Mouse (Mus musculus) cerebellum, adult 11 months (tissue): Measurements from ENCODE around the gene Lrrc8b.

ENCODE experiments used
- DNase-seq: peaks from one replicate; pipeline ENCODE4 v3.0.0; 2022

Gene Lrrc8b

DNA sequence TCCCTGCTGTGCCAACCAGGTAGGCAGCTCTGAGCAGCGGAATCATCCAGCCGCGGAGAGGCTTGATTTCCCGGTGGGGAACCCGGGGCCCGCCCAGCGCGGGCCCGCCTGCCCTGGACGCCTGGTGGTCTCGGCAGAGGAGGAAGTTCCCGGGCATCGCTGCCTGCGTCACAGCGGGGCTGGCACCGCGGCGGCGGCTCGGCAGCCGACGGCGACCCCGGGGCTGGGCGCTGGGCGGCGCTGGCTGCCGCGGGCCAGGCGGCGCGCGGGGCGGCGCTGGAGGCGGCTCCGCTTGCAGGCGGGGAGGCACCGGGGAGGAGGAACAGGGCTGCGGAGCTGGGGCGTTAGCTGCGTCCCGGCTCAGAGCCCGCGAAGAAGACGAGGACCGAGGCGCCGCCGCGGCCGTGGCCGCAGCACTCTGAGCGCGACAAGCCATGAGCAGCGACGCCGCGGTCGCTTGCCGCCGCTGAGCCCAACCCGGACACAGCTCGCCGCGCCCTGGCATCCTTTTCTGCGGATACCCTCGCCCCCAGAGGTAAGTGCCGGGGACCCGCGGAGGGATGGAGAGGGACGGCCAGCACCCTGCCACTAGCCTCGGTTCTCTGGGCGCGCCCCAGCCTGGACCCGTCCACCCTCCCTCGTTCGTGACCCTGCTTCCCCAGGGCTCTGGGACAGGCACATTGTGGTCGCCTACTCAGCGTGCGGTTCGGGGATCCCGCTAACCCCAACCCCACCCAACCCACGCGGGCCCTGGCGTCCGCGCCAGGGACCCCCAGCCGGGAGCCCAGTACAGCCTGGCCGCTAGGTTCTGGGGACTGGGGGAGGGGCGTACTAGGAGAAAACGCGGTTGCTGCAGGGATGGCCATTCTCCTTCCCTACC, 103.8 kb downstream of the Lrrc8b start, which contains the start of gene Lrrc8c:
TSS of gene Lrrc8c (plus strand) at position 293 of the 880 bp plus-strand sequence.
- peak; percentile 51 for DNase-seq

GRCm38 (mm10) chr5:105519976-105520300, 104.4 kb downstream of the Lrrc8b start:
- no peak for DNase-seq

DNA sequence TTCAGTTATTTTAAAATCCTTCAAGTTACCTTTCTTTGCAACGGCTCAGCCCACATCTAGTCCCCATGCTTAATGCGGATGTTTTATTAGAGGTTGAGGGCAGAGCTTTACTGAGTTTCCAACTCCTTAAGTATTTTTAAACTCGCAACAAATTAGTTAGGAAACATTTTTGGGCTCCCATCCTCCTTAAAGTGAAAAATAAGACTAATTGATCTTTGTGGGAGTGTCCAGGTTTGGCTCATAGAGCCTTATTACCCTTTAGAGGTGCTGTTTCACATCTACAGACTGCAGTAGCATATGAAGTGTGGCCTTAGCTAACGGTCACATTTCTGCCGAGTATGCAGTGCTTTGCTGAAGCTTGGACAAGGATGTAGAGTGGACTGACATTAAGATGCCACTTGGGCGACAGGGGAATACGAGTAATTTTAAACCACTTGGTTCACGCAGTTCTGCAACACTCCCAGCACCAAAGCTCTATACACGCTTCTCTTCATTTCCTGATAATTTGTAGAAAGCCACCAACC, 104.9 kb downstream of the Lrrc8b start:
- no peak for DNase-seq

- no peak for DNase-seq
These were observed 107.9 kb downstream of the Lrrc8b start for GRCm38 (mm10) chr5:105523452-105523851.

- DNase-seq: no peak
These were observed 109.4 kb downstream of the Lrrc8b start for GRCm38 (mm10) chr5:105525004-105525403.

GRCm38 (mm10) chr5:105526107-105526645, 110.6 kb downstream of the Lrrc8b start:
- no peak for DNase-seq

DNA sequence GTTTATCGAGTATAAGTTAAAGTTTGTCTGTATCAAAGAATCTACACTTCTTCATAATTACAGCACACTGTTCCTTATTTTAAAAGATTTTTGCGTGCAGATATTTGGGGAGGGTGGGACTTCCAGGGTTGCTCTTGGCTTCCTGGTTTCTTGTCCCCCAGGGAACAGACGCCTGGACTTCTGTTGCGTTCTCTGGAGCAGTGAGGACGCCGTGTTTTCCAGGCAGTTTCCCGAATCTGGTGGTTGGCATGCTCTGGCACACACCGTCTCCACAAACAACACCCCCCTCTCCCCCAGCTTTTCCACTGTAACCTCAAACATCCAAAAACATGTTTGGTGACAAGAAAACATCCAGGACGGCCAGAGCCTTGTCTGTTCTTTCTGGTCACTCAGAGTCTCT, 111.2 kb downstream of the Lrrc8b start:
- no peak for DNase-seq

GRCm38 (mm10) chr5:105527477-105528331, 112.1 kb downstream of the Lrrc8b start:
- DNase-seq: no peak

- DNase-seq: no peak
These were observed 115.0 kb downstream of the Lrrc8b start for GRCm38 (mm10) chr5:105530576-105530975.

DNA sequence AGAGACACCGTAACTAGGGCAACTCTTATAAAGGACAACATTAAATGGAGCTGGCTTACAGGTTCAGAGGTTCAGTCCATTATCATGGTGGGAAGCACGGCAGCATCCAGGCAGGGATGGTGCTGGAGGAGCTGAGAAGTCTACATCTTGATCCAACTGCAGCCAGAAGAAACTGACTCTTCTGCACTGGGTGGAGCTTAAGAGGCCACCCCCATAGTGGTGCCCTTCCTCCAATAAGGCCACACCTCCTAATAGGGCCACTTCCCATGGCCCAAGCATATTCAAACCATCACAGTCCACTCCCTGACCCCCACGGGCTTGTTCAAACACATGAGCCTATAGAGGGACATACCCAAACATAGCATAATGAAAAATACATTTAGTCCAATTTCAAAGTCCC, 119.6 kb downstream of the Lrrc8b start:
- no peak for DNase-seq

DNA sequence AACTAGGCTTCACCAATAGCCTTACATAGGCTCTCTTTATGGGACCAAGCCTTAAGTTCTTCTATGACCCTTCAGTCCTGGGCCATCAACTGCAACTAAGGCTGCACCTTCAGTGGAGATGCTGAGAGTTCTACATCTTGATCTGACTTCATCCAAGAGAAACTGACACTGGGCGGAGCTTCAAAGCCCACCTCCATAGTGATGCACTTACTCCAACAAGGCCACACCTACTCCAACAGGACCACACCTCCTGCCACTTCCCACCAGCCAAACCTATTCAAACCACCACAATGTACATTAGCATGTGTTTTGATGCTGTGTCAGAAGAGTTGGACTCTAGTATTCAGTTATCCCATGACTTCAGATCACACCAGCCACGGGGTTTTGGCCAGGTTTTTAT, 120.6 kb downstream of the Lrrc8b start:
- DNase-seq: no peak

- DNase-seq: no peak
These were observed 121.6 kb downstream of the Lrrc8b start for GRCm38 (mm10) chr5:105537101-105537723.
